Mouse (Mus musculus): ENCODE measurements around the gene Krtap5-4. TPM values are rescaled to one million over a fixed set of nuclear protein-coding genes. Genes with fewer than 3 reads are reported as not detected.

Krtap5-4 gene
- polyA plus RNA-seq (2012; ENCODE audit: low replicate concordance) = not detected in 2 replicates

GRCm38 (mm10) chr7:142303249-142303648 lies at the start of gene Krtap5-4:
Gene Krtap5-4 (plus strand): TSS chr7:142303549.

GRCm38 (mm10) chr7:142258254-142258653 lies 45.1 kb upstream of the Krtap5-4 start, which contains the start of gene Gm2431:
Gene Gm2431 (minus strand): TSS chr7:142258354.

GRCm38 (mm10) chr7:142274263-142274662 lies 29.1 kb upstream of the Krtap5-4 start, which contains the start of gene Gm4559:
Gene Gm4559 (minus strand): TSS chr7:142274363.

GRCm38 (mm10) chr7:142297018-142297417 lies 6.3 kb upstream of the Krtap5-4 start, which contains the start of gene Krtap5-1:
Gene Krtap5-1 (minus strand): TSS chr7:142297118.

Other genes with a start within 250 kb of the Krtap5-4 start
- gene Mob2, start 242.5 kb upstream of the Krtap5-4 start, polyA plus RNA-seq (2012; ENCODE audit: low replicate concordance) = 10.0 and 53.1 TPM in 2 replicates
- 14.9 and 17.9 TPM in 2 replicates for gene Dusp8, start 207.7 kb upstream of the Krtap5-4 start, polyA plus RNA-seq (2012; ENCODE audit: low replicate concordance)
- not detected in 2 replicates for gene Gm45618, start 182.8 kb upstream of the Krtap5-4 start, polyA plus RNA-seq (2012; ENCODE audit: low replicate concordance)
- gene Gm39115, start 167.5 kb upstream of the Krtap5-4 start, polyA plus RNA-seq (2012; ENCODE audit: low replicate concordance) = not detected in 2 replicates
- not detected in 2 replicates for gene Gm45337, start 158.9 kb upstream of the Krtap5-4 start, polyA plus RNA-seq (2012; ENCODE audit: low replicate concordance)
- not detected in 2 replicates for gene Gm29735, start 146.4 kb upstream of the Krtap5-4 start, polyA plus RNA-seq (2012; ENCODE audit: low replicate concordance)
- gene Gm4553, start 137.8 kb upstream of the Krtap5-4 start, polyA plus RNA-seq (2012; ENCODE audit: low replicate concordance) = not detected in 2 replicates
- not detected in 2 replicates for gene Krtap5-2, start 127.5 kb upstream of the Krtap5-4 start, polyA plus RNA-seq (2012; ENCODE audit: low replicate concordance)
- gene Gm10153, start 113.2 kb upstream of the Krtap5-4 start, polyA plus RNA-seq (2012; ENCODE audit: low replicate concordance) = not detected in 2 replicates
- gene Krtap5-3, start 102.2 kb upstream of the Krtap5-4 start, polyA plus RNA-seq (2012; ENCODE audit: low replicate concordance) = not detected in 2 replicates
- gene Gm7579, start 91.7 kb upstream of the Krtap5-4 start, polyA plus RNA-seq (2012; ENCODE audit: low replicate concordance) = not detected in 2 replicates
- not detected in 2 replicates for gene Krtap5-5, start 73.6 kb upstream of the Krtap5-4 start, polyA plus RNA-seq (2012; ENCODE audit: low replicate concordance)
- gene Gm40460, start 62.5 kb upstream of the Krtap5-4 start, polyA plus RNA-seq (2012; ENCODE audit: low replicate concordance) = not detected in 2 replicates
- gene Gm2431, start 45.2 kb upstream of the Krtap5-4 start, polyA plus RNA-seq (2012; ENCODE audit: low replicate concordance) = not detected in 2 replicates
- not detected in 2 replicates for gene Gm4559, start 29.2 kb upstream of the Krtap5-4 start, polyA plus RNA-seq (2012; ENCODE audit: low replicate concordance)
- not detected in 2 replicates for gene Krtap5-1, start 6.4 kb upstream of the Krtap5-4 start, polyA plus RNA-seq (2012; ENCODE audit: low replicate concordance)
- 7.7 and 27.5 TPM in 2 replicates for gene Ifitm10, start 70.2 kb downstream of the Krtap5-4 start, polyA plus RNA-seq (2012; ENCODE audit: low replicate concordance)
- 13.8 TPM in 1 of 2 replicates, not detected in the other for gene Gm49369, start 79.1 kb downstream of the Krtap5-4 start, polyA plus RNA-seq (2012; ENCODE audit: low replicate concordance)
- gene Ctsd, start 84.5 kb downstream of the Krtap5-4 start, polyA plus RNA-seq (2012; ENCODE audit: low replicate concordance) = 189 and 243 TPM in 2 replicates
- gene Syt8, start 131.3 kb downstream of the Krtap5-4 start, polyA plus RNA-seq (2012; ENCODE audit: low replicate concordance) = 0.28 TPM in 1 of 2 replicates, not detected in the other
- 0.49 TPM in 1 of 2 replicates, not detected in the other for gene Tnni2, start 138.3 kb downstream of the Krtap5-4 start, polyA plus RNA-seq (2012; ENCODE audit: low replicate concordance)
- 86.7 and 86.8 TPM in 2 replicates for gene Lsp1, start 157.3 kb downstream of the Krtap5-4 start, polyA plus RNA-seq (2012; ENCODE audit: low replicate concordance)
- gene Tnnt3, start 195.3 kb downstream of the Krtap5-4 start, polyA plus RNA-seq (2012; ENCODE audit: low replicate concordance) = 0.83 TPM in 1 of 2 replicates, not detected in the other
- 12.1 and 25.9 TPM in 2 replicates for gene Mrpl23, start 229.1 kb downstream of the Krtap5-4 start, polyA plus RNA-seq (2012; ENCODE audit: low replicate concordance)